Mouse (Mus musculus): ENCODE measurements around the gene Cebpg. TPM values are rescaled to one million over a fixed set of nuclear protein-coding genes. Genes with fewer than 3 reads are reported as not detected.

The Cebpg gene
- polyA plus RNA-seq, 1 experiment from 2014 or later, result 41.7 TPM

- no peak overlapping the region for H3K4me3 ChIP-seq (ENCODE audit: low read depth, low read length)
- peaks cover 21% of the 10 kb centered on the region for H3K4me1 ChIP-seq (ENCODE audit: insufficient read depth)
- TF ChIP-seq CTCF (IDR thresholded peaks at IDR 0.05; ENCODE audit: low read depth), result no peak
- H3K36me3 ChIP-seq (ENCODE audit: insufficient read depth), result peaks cover 29% of the 10 kb centered on the region; the same call in 1 of the 2 replicates
- H3K4me2 ChIP-seq, result no peak overlapping the region
- H3K9me3 ChIP-seq (ENCODE audit: low read depth, low read length), result no peaks in the 10 kb centered on the region
- no peak overlapping the region for H3K9ac ChIP-seq
- DNase-seq (no peak), ATAC-seq (ENCODE audit: insufficient read depth) (no peak)
- H3K27ac ChIP-seq (ENCODE audit: low read depth), result peak overlapping the region; percentile 80; the same call in 1 of the 2 replicates
- H3K27me3 ChIP-seq (ENCODE audit: insufficient read depth, low read length), result no peaks in the 10 kb centered on the region
- 73% methylated on average over 4 of the region's 4 CpGs for WGBS
Measured at GRCm38 (mm10) chr7:35035565-35035964, 20.8 kb downstream of the Cebpg start.

- H3K27me3 ChIP-seq (ENCODE audit: insufficient read depth, low read length), result no peaks in the 10 kb centered on the region
- no peak for TF ChIP-seq CTCF (IDR thresholded peaks at IDR 0.05; ENCODE audit: low read depth)
- ATAC-seq (ENCODE audit: insufficient read depth), result peak; percentile 25
- DNase-seq, result peak; percentile 63
- H3K9me3 ChIP-seq (ENCODE audit: low read depth, low read length), result no peaks in the 10 kb centered on the region
- H3K27ac ChIP-seq (ENCODE audit: low read depth), result peak overlapping the region; percentile 80; the same call in 1 of the 2 replicates
- 23% methylated on average over 6 of the region's 6 CpGs for WGBS
- H3K4me1 ChIP-seq (ENCODE audit: insufficient read depth), result peaks cover 21% of the 10 kb centered on the region
- H3K4me2 ChIP-seq, result no peak overlapping the region
- peaks cover 25% of the 10 kb centered on the region; the same call in 1 of the 2 replicates for H3K36me3 ChIP-seq (ENCODE audit: insufficient read depth)
- H3K4me3 ChIP-seq (ENCODE audit: low read depth, low read length), result no peak overlapping the region
- H3K9ac ChIP-seq, result no peak overlapping the region
Measured at GRCm38 (mm10) chr7:35035141-35035553, 21.2 kb downstream of the Cebpg start.

- no peak for ATAC-seq (ENCODE audit: insufficient read depth)
- 87% methylated on average over 6 of the region's 6 CpGs for WGBS
- H3K27ac ChIP-seq (ENCODE audit: low read depth), result no peak overlapping the region
Measured at GRCm38 (mm10) chr7:35030567-35030966, 25.8 kb downstream of the Cebpg start.

GRCm38 (mm10) chr7:35029648-35030047 is 26.7 kb downstream of the Cebpg start:
- 80% methylated on average over 3 of the region's 3 CpGs for WGBS
- Histone ChIP-seq H3K4me1 (ENCODE audit: insufficient read depth) (no peaks in the 10 kb centered on the region), H3K27ac (ENCODE audit: low read depth) (no peak overlapping the region), H3K4me3 (ENCODE audit: low read depth, low read length) (no peak overlapping the region), H3K9me3 (ENCODE audit: low read depth, low read length) (no peaks in the 10 kb centered on the region), H3K27me3 (ENCODE audit: insufficient read depth, low read length) (no peaks in the 10 kb centered on the region), H3K4me2 (no peak overlapping the region), H3K9ac (no peak overlapping the region), H3K36me3 (ENCODE audit: insufficient read depth) (peaks cover 14% of the 10 kb centered on the region; the same call in 1 of the 2 replicates)
- no peak for DNase-seq
- TF ChIP-seq CTCF (IDR thresholded peaks at IDR 0.05; ENCODE audit: low read depth), result no peak
- no peak for ATAC-seq (ENCODE audit: insufficient read depth)

More at GRCm38 (mm10) chr7:35030567-35030966, 25.8 kb downstream of the Cebpg start:
- TF ChIP-seq CTCF (IDR thresholded peaks at IDR 0.05; ENCODE audit: low read depth), result no peak
- Histone ChIP-seq H3K36me3 (ENCODE audit: insufficient read depth) (peaks cover 17% of the 10 kb centered on the region; the same call in 1 of the 2 replicates), H3K4me1 (ENCODE audit: insufficient read depth) (peaks cover 5% of the 10 kb centered on the region), H3K4me3 (ENCODE audit: low read depth, low read length) (no peak overlapping the region), H3K9ac (no peak overlapping the region), H3K9me3 (ENCODE audit: low read depth, low read length) (no peaks in the 10 kb centered on the region), H3K27me3 (ENCODE audit: insufficient read depth, low read length) (no peaks in the 10 kb centered on the region), H3K4me2 (no peak overlapping the region)
- no peak for DNase-seq

GRCm38 (mm10) chr7:35029228-35029627 is 27.1 kb downstream of the Cebpg start:
- Histone ChIP-seq H3K27me3 (ENCODE audit: insufficient read depth, low read length) (no peaks in the 10 kb centered on the region), H3K9me3 (ENCODE audit: low read depth, low read length) (no peaks in the 10 kb centered on the region), H3K4me1 (ENCODE audit: insufficient read depth) (no peaks in the 10 kb centered on the region), H3K27ac (ENCODE audit: low read depth) (no peak overlapping the region), H3K9ac (no peak overlapping the region), H3K4me3 (ENCODE audit: low read depth, low read length) (no peak overlapping the region), H3K4me2 (no peak overlapping the region), H3K36me3 (ENCODE audit: insufficient read depth) (peaks cover 10% of the 10 kb centered on the region; the same call in 1 of the 2 replicates)
- ATAC-seq (ENCODE audit: insufficient read depth) (no peak), DNase-seq (no peak)
- 79% methylated on average over 5 of the region's 5 CpGs for WGBS
- TF ChIP-seq CTCF (IDR thresholded peaks at IDR 0.05; ENCODE audit: low read depth), result no peak

DNA sequence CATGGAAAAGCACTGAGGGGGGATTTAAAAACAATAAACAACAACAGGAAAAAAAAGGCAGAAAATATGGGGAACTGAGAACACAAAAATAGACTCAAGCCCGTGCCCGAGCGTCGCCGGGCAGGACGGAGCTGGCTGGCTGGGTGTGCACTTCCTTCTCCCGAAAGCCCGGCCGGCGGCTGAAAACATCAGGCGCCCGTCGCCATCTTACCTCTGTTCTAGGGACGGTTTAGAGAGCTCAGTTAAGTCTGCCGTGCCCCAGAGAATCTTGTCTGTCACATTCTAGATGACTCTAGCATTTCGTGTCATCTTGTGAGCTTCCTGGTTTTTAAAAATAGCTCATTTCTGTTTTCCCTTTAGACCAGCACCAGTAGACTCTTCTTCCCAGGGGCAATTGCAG is 27.8 kb downstream of the Cebpg start:
- H3K27me3 ChIP-seq (ENCODE audit: insufficient read depth, low read length), result no peaks in the 10 kb centered on the region
- no peak overlapping the region for H3K27ac ChIP-seq (ENCODE audit: low read depth)
- peaks cover 10% of the 10 kb centered on the region; the same call in 1 of the 2 replicates for H3K36me3 ChIP-seq (ENCODE audit: insufficient read depth)
- no peaks in the 10 kb centered on the region for H3K9me3 ChIP-seq (ENCODE audit: low read depth, low read length)
- no peak for TF ChIP-seq CTCF (IDR thresholded peaks at IDR 0.05; ENCODE audit: low read depth)
- no peaks in the 10 kb centered on the region for H3K4me1 ChIP-seq (ENCODE audit: insufficient read depth)
- H3K4me3 ChIP-seq (ENCODE audit: low read depth, low read length), result no peak overlapping the region
- H3K4me2 ChIP-seq, result no peak overlapping the region
- DNase-seq (no peak), ATAC-seq (ENCODE audit: insufficient read depth) (no peak)
- no peak overlapping the region for H3K9ac ChIP-seq
- 83% methylated on average over 16 of the region's 16 CpGs for WGBS

GRCm38 (mm10) chr7:35027801-35028420 is 28.5 kb downstream of the Cebpg start:
- H3K36me3 ChIP-seq (ENCODE audit: insufficient read depth), result peaks cover 8% of the 10 kb centered on the region; the same call in 1 of the 2 replicates
- H3K4me3 ChIP-seq (ENCODE audit: low read depth, low read length), result no peak overlapping the region
- 41% methylated on average over 9 of the region's 9 CpGs for WGBS
- TF ChIP-seq CTCF (IDR thresholded peaks at IDR 0.05; ENCODE audit: low read depth), result no peak
- H3K27me3 ChIP-seq (ENCODE audit: insufficient read depth, low read length), result no peaks in the 10 kb centered on the region
- H3K9me3 ChIP-seq (ENCODE audit: low read depth, low read length), result no peaks in the 10 kb centered on the region
- no peak for ATAC-seq (ENCODE audit: insufficient read depth)
- H3K4me2 ChIP-seq, result no peak overlapping the region
- no peak for DNase-seq
- no peaks in the 10 kb centered on the region for H3K4me1 ChIP-seq (ENCODE audit: insufficient read depth)
- H3K9ac ChIP-seq, result no peak overlapping the region
- no peak overlapping the region for H3K27ac ChIP-seq (ENCODE audit: low read depth)

Measured in lung, embryonic 14.5 days (tissue).